ENCODE assay signal across 15 mouse cellular contexts in the genomic region with DNA sequence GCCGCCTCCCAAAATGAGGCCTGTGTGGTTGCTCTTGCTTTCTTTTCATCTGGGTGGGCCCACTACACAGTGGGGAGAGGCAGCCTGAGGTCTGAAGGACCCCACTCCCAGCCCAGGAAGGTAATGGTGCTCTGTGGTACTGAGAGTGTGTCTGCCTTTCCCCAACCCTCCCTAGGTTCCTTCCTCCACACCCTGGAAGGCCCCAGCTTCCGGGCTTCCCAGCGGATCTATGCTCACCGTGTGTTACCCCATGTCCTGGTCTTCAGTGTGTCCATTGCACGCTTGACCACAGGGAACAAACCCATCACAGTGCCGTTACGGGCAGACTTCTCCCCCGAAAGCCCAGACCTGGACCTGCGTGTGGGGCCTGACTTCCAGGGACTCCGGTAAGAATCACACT. TPM values are rescaled to one million over a fixed set of nuclear protein-coding genes. Genes with fewer than 3 reads are reported as not detected.
DNase-seq lines count a peak whose midpoint lies in the region; ATAC-seq and TF ChIP-seq lines count a peak whose summit lies in the region.
"Had no signal": no experiment of that assay in that cellular context is flagged by ENCODE, and none has a peak within 500 bp of the region (broad histone marks: within the 10 kb centered on the region; RNA-seq: fewer than 3 reads in every experiment).

No protein-coding gene starts in this region.

- DNase-seq in liver, adult 2 months (ENCODE audit: extremely low read depth, low read depth, low spot score) = no peak
- no peak for DNase-seq in liver
- no peak for DNase-seq in embryonic facial prominence, embryonic 10.5 days (ENCODE audit: low spot score)
- DNase-seq in induced T-regulatory cell, adult 2 months (ENCODE audit: low read depth) = peak; percentile 34
- no peak for DNase-seq in forebrain, embryonic 11.5 days (ENCODE audit: low spot score)
- DNase-seq: right cerebral cortex, postnatal 14 days had no signal

- H3K79me2 ChIP-seq in liver, adult 2 months (ENCODE audit: control insufficient read depth, insufficient read depth, low read length) = no peaks in the 10 kb centered on the region; the same call in 1 of the 2 replicates

- H3K4me2 ChIP-seq in liver, embryonic 16.5 days (ENCODE audit: low read depth, low read length) = no peak overlapping the region
- H3K4me2 ChIP-seq in forebrain, embryonic 11.5 days (ENCODE audit: low read depth, low read length, severe bottlenecking) = no peak overlapping the region
- no peak overlapping the region for H3K4me2 ChIP-seq in hindbrain, embryonic 16.5 days (ENCODE audit: low read length)

- no peak for TF ChIP-seq POLR2A in liver, adult 2 months (IDR thresholded peaks at IDR 0.05; ENCODE audit: extremely low read depth, insufficient read depth, low read length)

- H3K9ac ChIP-seq in liver, adult 2 months (ENCODE audit: low read depth, low read length) = peak overlapping the region; percentile 24
- no peak overlapping the region for H3K9ac ChIP-seq in liver, embryonic 16.5 days (ENCODE audit: low read depth, low read length)
- H3K9ac ChIP-seq in forebrain, embryonic 11.5 days (ENCODE audit: low read length) = no peak overlapping the region
- H3K9ac ChIP-seq in hindbrain, embryonic 16.5 days (ENCODE audit: low read depth, low read length) = no peak overlapping the region; the same call in 1 of the 2 replicates

- peak overlapping the region; percentile 98 for H3K27ac ChIP-seq in liver, adult 2 months (replicated peaks; ENCODE audit: insufficient read depth, low read depth, low read length)
- peak overlapping the region; percentile 87; the same call in 1 of the 2 replicates for H3K27ac ChIP-seq in embryonic facial prominence, embryonic 10.5 days (replicated peaks)
- H3K27ac ChIP-seq in liver, embryonic 16.5 days (ENCODE audit: low read length) = peak overlapping the region; percentile 1; the same call in 1 of the 2 replicates
- no peak overlapping the region for H3K27ac ChIP-seq in forebrain, embryonic 11.5 days (ENCODE audit: low read depth, low read length)
- H3K27ac ChIP-seq in hindbrain, embryonic 16.5 days (ENCODE audit: low read depth, low read length) = no peak overlapping the region

- WGBS in liver, adult 2 months = 83% methylated on average over 10 of the region's 10 CpGs
- 92% methylated on average over 10 of the region's 10 CpGs for WGBS in embryonic facial prominence, embryonic 10.5 days
- WGBS in liver, embryonic 16.5 days (ENCODE audit: insufficient replicate concordance) = 81% methylated on average over 10 of the region's 10 CpGs
- 91% methylated on average over 10 of the region's 10 CpGs for WGBS in forebrain, embryonic 11.5 days
- 92% methylated on average over 10 of the region's 10 CpGs for WGBS in hindbrain, embryonic 16.5 days

- no peak for ATAC-seq in liver, embryonic 16.5 days (ENCODE audit: low read depth)
- ATAC-seq in forebrain, embryonic 11.5 days (replicated peaks; ENCODE audit: low FRiP score) = no peak
- ATAC-seq in hindbrain, embryonic 16.5 days = no peak
- ATAC-seq: activated CD4-positive, CD25-positive, alpha-beta regulatory T cell, adult 4 months had no signal

- H3K36me3 ChIP-seq in liver, adult 2 months (ENCODE audit: control insufficient read depth, insufficient read depth, low read length) = no peaks in the 10 kb centered on the region
- H3K36me3 ChIP-seq in embryonic facial prominence, embryonic 10.5 days (replicated peaks) = peaks cover 33% of the 10 kb centered on the region
- H3K36me3 ChIP-seq in liver, embryonic 16.5 days (ENCODE audit: control insufficient read depth, insufficient read depth) = no peaks in the 10 kb centered on the region
- no peaks in the 10 kb centered on the region for H3K36me3 ChIP-seq in forebrain, embryonic 11.5 days (ENCODE audit: control insufficient read depth, insufficient read depth, low read length)
- H3K36me3 ChIP-seq in hindbrain, embryonic 16.5 days (ENCODE audit: control insufficient read depth, insufficient read depth, low read length) = no peaks in the 10 kb centered on the region

- peaks cover 11% of the 10 kb centered on the region; the same call in 1 of the 2 replicates for H3K4me1 ChIP-seq in liver, adult 2 months (ENCODE audit: control insufficient read depth, insufficient read depth, low read length)
- H3K4me1 ChIP-seq in embryonic facial prominence, embryonic 10.5 days = peaks cover 42% of the 10 kb centered on the region
- H3K4me1 ChIP-seq in liver, embryonic 16.5 days (ENCODE audit: control insufficient read depth, low read depth, low read length) = peaks cover 10% of the 10 kb centered on the region
- peaks cover 2% of the 10 kb centered on the region; the same call in 1 of the 2 replicates for H3K4me1 ChIP-seq in forebrain, embryonic 11.5 days (replicated peaks; ENCODE audit: control insufficient read depth, insufficient read depth, low read length)
- H3K4me1 ChIP-seq in hindbrain, embryonic 16.5 days (ENCODE audit: control insufficient read depth, insufficient read depth, low read depth, low read length) = no peaks in the 10 kb centered on the region; the same call in 1 of the 2 replicates

- no peaks in the 10 kb centered on the region for H3K9me3 ChIP-seq in embryonic facial prominence, embryonic 10.5 days
- H3K9me3 ChIP-seq in liver, embryonic 16.5 days (replicated peaks; ENCODE audit: control insufficient read depth, low read length) = no peaks in the 10 kb centered on the region
- no peaks in the 10 kb centered on the region for H3K9me3 ChIP-seq in forebrain, embryonic 11.5 days (ENCODE audit: control insufficient read depth, low read length)
- H3K9me3 ChIP-seq in hindbrain, embryonic 16.5 days (ENCODE audit: control insufficient read depth, low read length) = no peaks in the 10 kb centered on the region
- H3K9me3 ChIP-seq: G1E had no signal

- no peaks in the 10 kb centered on the region for H3K27me3 ChIP-seq in liver, adult 2 months (ENCODE audit: control insufficient read depth, insufficient read depth, low read length)
- H3K27me3 ChIP-seq in embryonic facial prominence, embryonic 10.5 days (replicated peaks; ENCODE audit: low read depth, poor library complexity, severe bottlenecking) = no peaks in the 10 kb centered on the region
- H3K27me3 ChIP-seq in liver, embryonic 16.5 days (ENCODE audit: control insufficient read depth, insufficient read depth, low read depth, low read length) = no peaks in the 10 kb centered on the region
- no peaks in the 10 kb centered on the region for H3K27me3 ChIP-seq in forebrain, embryonic 11.5 days (ENCODE audit: control insufficient read depth, insufficient read depth, low read length)
- H3K27me3 ChIP-seq in hindbrain, embryonic 16.5 days (replicated peaks; ENCODE audit: control insufficient read depth, insufficient read depth, low read length) = no peaks in the 10 kb centered on the region

- H3K4me3 ChIP-seq in liver, adult 2 months (ENCODE audit: insufficient read depth, low read depth, low read length) = 0 out of 2 replicates have a peak overlapping the region, but pooled peaks have one; percentile 11
- no peak overlapping the region; the same call in 1 of the 2 replicates for H3K4me3 ChIP-seq in embryonic facial prominence, embryonic 10.5 days
- no peak overlapping the region for H3K4me3 ChIP-seq in liver, embryonic 16.5 days (ENCODE audit: low read depth, low read length)
- H3K4me3 ChIP-seq in forebrain, embryonic 11.5 days (ENCODE audit: low read depth, low read length) = no peak overlapping the region
- no peak overlapping the region for H3K4me3 ChIP-seq in hindbrain, embryonic 16.5 days (ENCODE audit: low read length)

- no peak for TF ChIP-seq CTCF in liver, adult 2 months (IDR thresholded peaks at IDR 0.05; ENCODE audit: low read depth, low read length)

RNA-seq across cellular contexts. Expression of gene Pgghg, which starts 1.6 kb away (rescaled TPM):
- 16.6 and 19.1 TPM in 2 replicates for total RNA-seq in liver, adult 2 months (2014; rRNA removed)
- polyA plus RNA-seq in liver, adult 2 months (2012; rRNA removed) = 41.3 and 43.3 TPM in 2 replicates
- polyA plus RNA-seq in embryonic facial prominence, embryonic 10.5 days (2016; fragmentation: Nextera tagmentation; extraction: Ambion mirVana) = 13.5 and 14.3 TPM in 2 replicates
- 6.0 and 7.9 TPM in 2 replicates for polyA plus RNA-seq in liver, embryonic 16.5 days (2015; fragmentation: Nextera tagmentation; extraction: Ambion mirVana)
- polyA plus RNA-seq in forebrain, embryonic 11.5 days (2014; fragmentation: Nextera tagmentation; extraction: Ambion mirVana) = 15.8 and 16.1 TPM in 2 replicates
- polyA plus RNA-seq in hindbrain, embryonic 16.5 days (2015; fragmentation: Nextera tagmentation; extraction: Ambion mirVana) = 8.3 and 10.4 TPM in 2 replicates

RNA-seq across cellular contexts. Expression of gene Ifitm5, which starts 7.3 kb away (rescaled TPM):
- 0.40 and 0.55 TPM in 2 replicates for total RNA-seq in liver, adult 2 months (2014; rRNA removed)
- 0.76 and 1.0 TPM in 2 replicates for polyA plus RNA-seq in liver, adult 2 months (2012; rRNA removed)
- 2.9 and 3.8 TPM in 2 replicates for polyA plus RNA-seq in embryonic facial prominence, embryonic 10.5 days (2016; fragmentation: Nextera tagmentation; extraction: Ambion mirVana)
- 0.26 and 0.44 TPM in 2 replicates for polyA plus RNA-seq in liver, embryonic 16.5 days (2015; fragmentation: Nextera tagmentation; extraction: Ambion mirVana)
- polyA plus RNA-seq in forebrain, embryonic 11.5 days (2014; fragmentation: Nextera tagmentation; extraction: Ambion mirVana) = 0.49 TPM in 1 of 2 replicates, not detected in the other
- polyA plus RNA-seq in hindbrain, embryonic 16.5 days (2015; fragmentation: Nextera tagmentation; extraction: Ambion mirVana) = 0.49 and 1.7 TPM in 2 replicates
- total RNA-seq: layer of hippocampus, postnatal 14 days had no signal
- polyA plus RNA-seq: activated CD4-positive, CD25-positive, alpha-beta regulatory T cell, adult 4 months; forebrain, embryonic 14.5 days had no signal

RNA-seq across cellular contexts. Expression of gene Gm45717, which starts 12.9 kb away (rescaled TPM):
- total RNA-seq in liver, adult 2 months (2014; rRNA removed) = not detected in 2 replicates
- not detected in 2 replicates for polyA plus RNA-seq in liver, adult 2 months (2012; rRNA removed)
- 0.52 TPM in 1 of 2 replicates, not detected in the other for polyA plus RNA-seq in embryonic facial prominence, embryonic 10.5 days (2016; fragmentation: Nextera tagmentation; extraction: Ambion mirVana)
- not detected in 2 replicates for polyA plus RNA-seq in liver, embryonic 16.5 days (2015; fragmentation: Nextera tagmentation; extraction: Ambion mirVana)
- not detected in 2 replicates for polyA plus RNA-seq in forebrain, embryonic 11.5 days (2014; fragmentation: Nextera tagmentation; extraction: Ambion mirVana)
- polyA plus RNA-seq in hindbrain, embryonic 16.5 days (2015; fragmentation: Nextera tagmentation; extraction: Ambion mirVana) = not detected in 2 replicates
- total RNA-seq: G1E; layer of hippocampus, postnatal 14 days had no signal
- polyA plus RNA-seq: activated CD4-positive, CD25-positive, alpha-beta regulatory T cell, adult 4 months; forebrain, embryonic 14.5 days; G1E; kidney, adult 2 months; thymus, adult 2 months had no signal

RNA-seq across cellular contexts. Expression of gene Ifitm2, which starts 13.0 kb away (rescaled TPM):
- 270 and 282 TPM in 2 replicates for total RNA-seq in liver, adult 2 months (2014; rRNA removed)
- 968 and 1,028 TPM in 2 replicates for polyA plus RNA-seq in liver, adult 2 months (2012; rRNA removed)
- polyA plus RNA-seq in embryonic facial prominence, embryonic 10.5 days (2016; fragmentation: Nextera tagmentation; extraction: Ambion mirVana) = 602 and 668 TPM in 2 replicates
- polyA plus RNA-seq in liver, embryonic 16.5 days (2015; fragmentation: Nextera tagmentation; extraction: Ambion mirVana) = 391 and 458 TPM in 2 replicates
- polyA plus RNA-seq in forebrain, embryonic 11.5 days (2014; fragmentation: Nextera tagmentation; extraction: Ambion mirVana) = 225 and 231 TPM in 2 replicates
- polyA plus RNA-seq in hindbrain, embryonic 16.5 days (2015; fragmentation: Nextera tagmentation; extraction: Ambion mirVana) = 182 and 202 TPM in 2 replicates

RNA-seq across cellular contexts. Expression of gene Nlrp6, which starts 22.1 kb away (rescaled TPM):
- total RNA-seq in liver, adult 2 months (2014; rRNA removed) = 28.9 and 33.4 TPM in 2 replicates
- 72.9 and 119 TPM in 2 replicates for polyA plus RNA-seq in liver, adult 2 months (2012; rRNA removed)
- 0.19 TPM in 1 of 2 replicates, not detected in the other for polyA plus RNA-seq in embryonic facial prominence, embryonic 10.5 days (2016; fragmentation: Nextera tagmentation; extraction: Ambion mirVana)
- 7.8 and 10.8 TPM in 2 replicates for polyA plus RNA-seq in liver, embryonic 16.5 days (2015; fragmentation: Nextera tagmentation; extraction: Ambion mirVana)
- polyA plus RNA-seq in forebrain, embryonic 11.5 days (2014; fragmentation: Nextera tagmentation; extraction: Ambion mirVana) = 0.11 and 0.37 TPM in 2 replicates
- 0.65 and 0.75 TPM in 2 replicates for polyA plus RNA-seq in hindbrain, embryonic 16.5 days (2015; fragmentation: Nextera tagmentation; extraction: Ambion mirVana)
- total RNA-seq: megakaryocyte progenitor cell, adult 5-6 weeks had no signal
- polyA plus RNA-seq: activated CD4-positive, CD25-positive, alpha-beta regulatory T cell, adult 4 months had no signal

Comparison
In these comparisons a context has a peak if more than half of its experiments do, and no peak if none do; other contexts are left out.
1. H3K27ac ChIP-seq: peak in liver, adult 2 months (single experiment), embryonic facial prominence, embryonic 10.5 days (single experiment) and liver, embryonic 16.5 days (single experiment); none in forebrain, embryonic 11.5 days (single experiment) and hindbrain, embryonic 16.5 days (single experiment).